Mouse (Mus musculus): ENCODE results near the gene 4921524J17Rik. TPM values are rescaled to one million over a fixed set of nuclear protein-coding genes. Genes with fewer than 3 reads are reported as not detected.

Gene 4921524J17Rik
- total RNA-seq, 2 experiments from 2014 or later: 23.1 to 24.9 TPM

DNA sequence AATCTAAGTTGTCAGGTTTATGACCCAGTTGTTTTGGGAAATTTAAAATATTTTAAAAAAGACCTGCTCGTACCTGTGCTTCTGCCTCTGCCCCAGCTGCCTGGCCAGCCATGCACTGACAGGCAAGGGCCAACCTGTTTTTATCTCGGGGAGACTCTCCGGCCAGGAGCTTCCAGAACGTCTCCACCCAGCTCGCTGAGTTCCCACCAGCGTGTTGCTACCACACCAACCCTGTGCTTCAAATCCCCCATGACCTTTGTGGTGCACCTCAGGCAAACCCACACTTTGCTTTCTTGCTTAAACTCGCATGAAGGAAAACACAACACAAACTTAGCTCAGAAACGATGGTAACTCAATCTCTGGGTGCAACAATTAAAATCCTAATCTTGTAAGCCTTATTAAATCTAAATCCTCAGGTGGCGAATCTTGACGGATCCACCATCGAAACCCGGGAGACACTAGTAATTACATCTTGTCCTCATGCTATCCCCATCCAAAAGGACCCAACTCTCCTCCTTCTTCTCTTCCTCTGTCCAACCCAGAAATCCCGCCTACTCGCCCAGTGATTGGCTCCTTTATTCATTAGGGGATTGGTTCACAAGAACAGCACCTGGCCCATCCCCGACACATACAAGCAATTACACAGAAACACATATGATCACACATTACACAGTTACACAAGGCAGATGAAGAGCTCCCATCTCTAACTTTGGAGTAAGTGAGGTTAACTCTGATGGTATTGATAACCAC lies 13.5 kb upstream of the 4921524J17Rik start:
- DNase-seq (ENCODE audit: low spot score in 2 of 2): no peak

DNA sequence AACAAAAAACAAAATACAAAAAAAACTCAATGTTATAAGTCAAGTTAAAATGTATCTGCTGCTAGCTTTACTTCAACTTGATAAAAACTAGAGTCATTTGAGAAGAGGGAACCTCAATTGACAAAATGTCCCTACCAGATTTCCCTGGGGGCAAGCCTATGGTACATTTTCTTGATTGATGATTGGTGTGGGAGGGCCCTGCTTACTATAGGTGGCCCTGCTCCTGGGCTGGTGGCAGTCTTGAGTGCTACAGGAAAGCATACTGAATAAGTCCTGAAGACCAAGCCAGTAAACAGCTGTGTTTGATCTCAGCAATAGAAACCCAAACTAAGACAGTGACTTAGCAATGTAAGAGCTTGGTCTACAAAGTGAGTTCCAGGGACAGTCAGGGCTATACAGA lies 11.5 kb upstream of the 4921524J17Rik start:
- DNase-seq (ENCODE audit: low spot score in 2 of 2): no peak

DNA sequence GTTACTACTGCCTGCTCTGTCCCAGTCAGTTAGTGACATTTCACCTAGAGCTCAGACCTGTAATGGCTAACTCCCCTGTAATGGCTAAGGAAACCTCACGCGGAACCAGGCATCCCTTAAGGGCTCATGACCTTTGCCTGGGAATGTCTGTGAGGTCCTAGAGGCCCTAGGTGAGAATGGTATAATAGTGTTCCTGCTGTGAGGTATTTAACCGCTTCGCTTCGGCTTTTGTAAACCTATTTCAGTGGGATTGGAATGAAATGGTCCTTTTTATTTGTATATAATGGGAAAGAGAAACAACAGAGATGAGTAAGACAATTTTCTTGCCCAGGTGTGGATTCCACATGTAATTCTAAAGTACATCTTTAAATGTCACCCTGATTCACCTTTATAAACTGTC lies 8.9 kb upstream of the 4921524J17Rik start:
- DNase-seq (ENCODE audit: low spot score in 2 of 2): no peak

DNA sequence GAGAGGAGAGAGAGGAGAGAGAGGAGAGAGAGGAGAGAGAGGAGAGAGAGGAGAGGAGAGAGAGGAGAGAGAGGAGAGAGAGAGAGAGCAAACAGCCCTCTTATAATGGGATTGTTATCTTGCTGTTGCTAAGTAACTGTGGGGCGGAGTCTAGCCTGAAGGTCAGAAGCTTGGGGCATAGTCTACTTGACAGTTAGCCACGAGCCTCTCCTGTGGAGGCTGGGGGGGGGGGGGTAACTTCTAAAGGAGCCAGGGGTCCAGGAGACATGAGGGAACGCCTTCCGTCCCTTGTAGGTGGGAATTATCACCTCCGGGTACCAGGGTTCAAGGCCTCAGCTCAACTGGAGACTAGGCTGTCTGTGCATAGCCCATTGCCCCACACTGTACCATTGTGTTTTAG lies 3.1 kb upstream of the 4921524J17Rik start:
- no peak for DNase-seq (ENCODE audit: low spot score in 2 of 2)

DNA sequence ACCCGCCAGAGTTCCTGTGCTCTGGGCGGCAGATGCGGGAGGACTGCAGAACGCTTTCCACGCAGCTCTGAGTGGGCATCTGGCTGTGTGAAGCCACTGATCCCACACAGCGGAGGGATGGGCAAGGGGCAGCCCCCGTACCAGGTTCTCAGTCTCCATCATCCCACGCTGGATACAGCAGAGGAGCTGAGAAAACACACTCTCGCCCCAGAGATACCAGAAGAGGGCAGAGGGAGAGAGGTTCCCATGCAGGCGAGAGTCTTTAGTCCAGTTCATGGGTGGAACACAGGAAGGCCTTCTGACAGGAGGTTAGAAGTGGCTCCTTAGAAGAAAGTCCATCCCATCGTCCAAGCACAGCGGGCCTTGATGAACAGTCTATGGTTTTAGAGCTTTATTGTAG lies 2.2 kb upstream of the 4921524J17Rik start:
- no peak for DNase-seq (ENCODE audit: low spot score in 2 of 2)

DNA sequence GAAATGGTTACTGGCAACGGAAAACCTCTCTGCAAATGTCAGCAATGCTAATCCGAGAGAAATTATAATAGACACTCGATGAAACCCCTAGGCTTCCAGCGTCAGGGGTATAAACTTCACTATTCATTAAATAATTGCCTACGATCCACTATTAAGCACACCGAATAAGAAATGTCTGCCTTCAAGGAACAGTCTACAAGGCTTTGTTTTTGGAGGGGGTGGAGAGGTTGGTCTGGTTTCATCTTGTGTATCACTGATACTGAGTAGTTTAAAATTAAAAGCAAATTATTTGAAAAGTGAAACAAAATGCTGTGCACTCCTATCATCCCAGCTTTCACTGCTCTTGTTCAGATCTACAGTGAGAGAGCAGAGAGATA lies 372 bp upstream of the 4921524J17Rik start:
- DNase-seq (ENCODE audit: low spot score in 2 of 2): no peak

DNA sequence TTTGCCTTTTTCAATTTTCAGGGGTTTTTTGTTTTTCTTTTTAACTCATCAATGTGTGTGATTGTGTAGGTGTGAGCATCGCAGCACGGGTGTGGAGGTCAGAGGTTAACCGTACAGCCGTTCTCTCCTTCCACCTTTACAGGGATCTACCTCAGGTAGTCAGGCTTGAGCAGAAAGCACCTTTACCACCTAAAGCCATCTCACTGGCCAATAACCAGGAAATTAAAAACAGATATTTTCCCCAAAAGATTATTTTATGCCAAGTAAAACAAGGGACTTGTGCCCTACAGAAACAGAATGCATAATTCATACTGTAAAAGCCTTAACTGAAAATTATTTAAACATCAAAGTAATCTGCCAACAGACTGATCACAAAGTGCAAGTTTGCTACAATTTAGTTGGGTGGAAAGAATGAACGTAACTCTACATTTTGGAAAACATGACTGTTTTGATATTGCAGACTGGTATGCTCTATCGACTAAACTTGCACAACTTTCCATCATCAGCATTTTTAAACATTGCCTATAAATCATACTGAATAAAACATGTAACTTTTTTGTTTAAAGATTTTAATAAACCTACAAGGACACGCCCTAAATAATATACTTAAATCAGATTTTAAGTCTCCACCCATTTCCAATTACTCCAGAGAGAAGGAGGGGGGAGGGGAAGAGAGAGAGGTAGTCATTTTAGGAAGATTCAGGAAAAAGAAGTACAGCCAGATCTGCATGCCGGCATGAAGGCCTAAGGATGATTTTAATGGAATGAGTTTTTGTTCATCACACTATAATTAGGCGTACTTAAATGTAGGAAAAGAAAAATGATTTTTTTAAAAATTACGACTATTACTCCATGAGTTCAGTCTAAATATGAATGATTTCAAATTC lies 1.1 kb downstream of the 4921524J17Rik start:
- no peak for DNase-seq (ENCODE audit: low spot score in 2 of 2)

DNA sequence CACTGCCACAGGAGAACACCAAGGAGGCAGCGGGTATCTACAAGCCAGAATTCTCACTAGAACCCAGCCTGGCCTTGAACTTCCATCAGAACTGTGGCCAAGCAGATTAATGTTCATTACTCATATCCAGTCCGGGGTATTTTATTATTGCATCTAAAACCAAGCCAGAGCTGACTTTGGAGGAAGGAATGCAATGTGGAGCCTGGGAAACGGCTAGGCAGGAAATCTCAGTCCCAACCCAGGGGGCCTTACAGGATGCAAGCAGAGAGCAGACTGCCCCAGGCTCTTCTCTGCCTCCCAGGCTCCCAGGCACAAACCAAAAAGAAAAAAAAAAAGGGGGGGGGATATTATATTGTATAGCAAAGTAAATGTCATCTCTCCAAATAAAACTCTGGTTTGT lies 1.8 kb downstream of the 4921524J17Rik start:
- DNase-seq (ENCODE audit: low spot score in 2 of 2): no peak

DNA sequence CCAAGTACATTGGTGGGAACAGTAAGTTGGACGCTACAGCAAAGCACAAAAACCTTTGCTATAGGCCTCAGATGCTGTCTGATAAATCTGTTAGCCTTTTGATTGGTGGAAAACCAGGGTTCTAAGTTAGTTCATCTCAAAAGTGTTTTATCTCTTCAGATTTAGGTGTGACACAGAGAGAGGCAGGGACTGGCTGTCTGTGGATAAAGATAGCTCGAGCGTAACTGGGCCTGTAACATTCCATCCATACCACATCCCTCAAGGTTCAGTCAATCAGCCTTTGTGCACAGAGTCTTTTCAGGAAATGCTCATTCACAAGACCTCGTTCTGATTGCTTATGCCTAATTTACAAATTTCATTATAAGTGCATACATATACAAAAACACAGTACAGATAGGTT lies 3.4 kb downstream of the 4921524J17Rik start:
- no peak for DNase-seq (ENCODE audit: low spot score in 2 of 2)

DNA sequence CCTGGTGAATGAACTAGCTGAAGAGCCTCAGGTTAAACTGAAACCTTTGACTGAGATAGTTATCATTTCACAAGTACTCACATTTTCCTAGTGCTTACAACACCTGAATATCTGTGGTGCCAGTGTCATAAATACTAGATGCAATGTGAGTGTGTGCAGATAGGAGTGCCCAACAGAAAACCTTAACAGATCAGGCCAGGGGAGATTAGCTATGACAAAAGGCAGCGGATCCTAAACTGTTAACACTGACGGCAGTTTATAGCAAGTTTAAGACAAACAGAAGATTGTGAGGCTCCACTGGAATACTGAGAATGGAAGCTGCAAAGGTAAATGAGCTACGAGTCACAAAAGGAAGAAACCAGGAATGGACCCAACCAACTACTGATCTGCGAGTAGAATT lies 5.6 kb downstream of the 4921524J17Rik start:
- no peak for DNase-seq (ENCODE audit: low spot score in 2 of 2)

DNA sequence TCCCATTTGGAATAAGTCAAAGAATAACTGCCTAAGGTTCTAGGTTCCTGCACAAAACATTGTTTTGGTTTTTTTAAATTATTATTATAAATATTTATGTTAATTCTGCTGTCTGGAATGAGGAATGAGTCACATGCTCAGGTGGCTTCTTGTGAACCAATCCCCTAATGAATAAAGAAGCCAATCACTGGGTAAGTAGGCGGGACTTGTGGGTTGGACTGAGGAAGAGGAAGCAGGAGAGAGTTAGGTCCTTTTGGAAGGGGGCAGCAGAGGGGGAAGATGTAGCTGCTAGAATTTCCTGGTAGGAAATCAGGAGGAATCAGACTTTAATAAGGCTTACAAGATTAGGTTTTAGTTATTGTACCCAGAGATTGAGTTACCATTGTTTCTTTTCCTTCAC lies 11.3 kb downstream of the 4921524J17Rik start:
- no peak for DNase-seq (ENCODE audit: low spot score in 2 of 2)

DNA sequence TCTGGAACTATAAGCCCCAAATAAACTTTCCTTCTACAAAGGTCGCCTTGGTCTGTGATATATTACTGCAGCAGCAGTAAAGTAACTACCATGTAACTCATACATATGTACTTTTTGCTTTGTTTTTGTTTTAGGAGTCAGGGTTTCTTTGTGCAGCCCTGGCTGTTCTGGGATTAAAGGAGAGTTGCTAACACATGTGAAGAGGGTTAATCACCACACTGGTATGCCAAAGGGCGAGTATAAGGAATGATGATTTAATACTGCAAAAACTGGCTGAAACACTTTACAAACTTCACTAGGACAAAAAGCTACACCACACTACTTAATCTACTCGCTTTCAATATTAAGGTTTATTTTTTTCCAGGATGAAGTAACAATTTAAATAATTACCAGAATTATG lies 24.1 kb downstream of the 4921524J17Rik start:
- no peak for DNase-seq (ENCODE audit: low spot score in 2 of 2)

DNA sequence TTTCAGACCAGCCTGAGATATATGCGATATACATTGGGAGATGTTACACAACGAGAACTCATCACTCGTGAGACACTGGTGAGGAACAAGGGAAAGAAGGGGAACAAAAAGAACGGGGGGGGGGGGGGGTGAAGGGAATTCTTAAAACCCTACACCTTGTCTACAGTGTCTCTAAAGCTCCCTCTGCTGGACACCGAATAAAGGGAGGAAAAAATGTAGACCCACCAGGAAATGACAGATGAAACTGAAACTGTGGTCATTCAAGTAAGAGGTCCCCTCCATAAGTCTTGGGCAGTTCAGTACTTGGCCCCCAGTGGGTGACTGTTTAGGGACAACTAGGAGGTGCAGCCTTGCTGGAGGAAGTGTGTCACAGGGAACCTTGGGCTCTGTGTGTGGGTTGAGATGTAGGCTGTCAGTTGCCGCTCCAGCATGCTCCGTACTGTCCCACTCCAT lies 24.6 kb downstream of the 4921524J17Rik start:
- peak in 1 of 2 experiments; percentile 19 for DNase-seq (ENCODE audit: low spot score in 2 of 2)

DNA sequence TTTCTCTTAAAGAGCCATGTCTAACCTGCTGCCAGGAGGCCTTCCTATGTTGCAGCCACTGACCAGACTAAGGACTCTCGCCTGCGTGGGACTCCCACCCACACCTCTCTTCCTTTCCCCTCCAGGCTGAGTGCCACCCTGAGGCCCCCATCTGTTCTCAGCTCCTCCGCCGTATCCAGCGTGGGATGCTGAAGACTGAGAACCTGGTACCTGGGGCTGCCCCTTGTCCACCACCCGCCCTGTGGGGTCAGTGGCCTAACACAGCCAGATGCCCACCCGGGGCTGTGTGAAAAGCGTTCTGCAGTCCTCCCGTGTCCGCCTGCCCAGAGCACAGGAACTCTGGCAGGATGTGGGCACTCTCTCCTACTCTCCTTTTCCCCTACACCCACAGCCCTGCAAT lies 26.7 kb downstream of the 4921524J17Rik start:
- DNase-seq (ENCODE audit: low spot score in 2 of 2): no peak

DNA sequence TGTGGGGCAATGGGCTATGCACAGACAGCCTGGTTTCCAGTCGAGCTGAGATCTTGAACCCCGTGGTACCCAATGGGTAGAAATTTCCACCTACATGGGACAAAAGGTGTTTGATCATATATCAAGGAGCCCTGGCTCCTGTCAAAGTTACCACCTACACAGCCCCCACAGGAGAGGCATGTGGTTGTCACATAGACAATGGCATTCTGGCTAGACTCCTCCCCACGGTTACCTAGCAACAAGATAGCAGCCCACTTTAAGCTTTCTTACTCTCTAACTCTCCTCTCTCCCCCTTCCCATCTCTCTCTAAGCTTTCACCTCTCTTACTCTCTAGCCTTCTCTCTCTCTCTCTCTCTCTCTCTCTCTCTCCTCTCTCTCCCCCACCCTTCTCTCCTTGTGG lies 27.2 kb downstream of the 4921524J17Rik start:
- DNase-seq (ENCODE audit: low spot score in 2 of 2): no peak

DNA sequence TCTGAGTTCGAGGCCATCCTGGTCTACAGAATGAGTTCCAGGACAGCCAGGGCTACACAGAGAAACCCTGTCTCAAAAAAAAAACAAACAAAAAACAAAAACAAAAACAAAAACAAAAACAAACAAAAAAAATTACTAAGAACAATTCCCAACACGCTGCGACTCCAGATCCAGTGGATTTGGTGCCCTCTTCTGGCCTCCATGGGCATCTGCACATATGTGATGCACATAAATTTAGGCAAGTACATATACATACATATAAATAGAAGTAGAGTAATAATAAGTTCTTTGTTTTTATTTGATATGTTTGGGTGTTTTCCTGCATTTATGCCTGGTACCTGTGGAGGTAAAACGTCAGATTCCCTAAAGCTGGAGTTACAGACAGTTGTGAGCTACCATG lies 34.1 kb downstream of the 4921524J17Rik start:
- no peak for DNase-seq (ENCODE audit: low spot score in 2 of 2)

DNA sequence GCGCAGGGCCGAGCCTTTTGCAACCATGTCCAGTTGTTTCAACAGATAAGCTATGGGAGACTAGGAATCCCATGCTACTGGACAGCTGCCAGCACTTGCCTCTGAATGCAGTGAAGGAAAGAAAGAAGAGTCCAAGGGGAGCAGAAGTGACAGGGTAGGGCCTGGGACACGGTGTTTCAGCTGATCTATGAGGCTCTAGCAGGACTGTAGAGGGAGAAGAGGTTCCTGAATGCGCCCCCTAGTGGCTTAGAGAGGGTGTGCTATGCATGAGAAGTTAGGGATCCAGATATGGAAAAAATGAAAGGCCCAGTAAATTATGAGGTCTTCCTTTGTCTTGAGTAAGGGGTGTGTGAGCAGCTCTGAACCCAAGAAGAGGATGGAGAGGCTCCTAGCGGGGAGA lies 35.1 kb downstream of the 4921524J17Rik start:
- DNase-seq (ENCODE audit: low spot score in 2 of 2): peak in 1 of 2 experiments; percentile 35

DNA sequence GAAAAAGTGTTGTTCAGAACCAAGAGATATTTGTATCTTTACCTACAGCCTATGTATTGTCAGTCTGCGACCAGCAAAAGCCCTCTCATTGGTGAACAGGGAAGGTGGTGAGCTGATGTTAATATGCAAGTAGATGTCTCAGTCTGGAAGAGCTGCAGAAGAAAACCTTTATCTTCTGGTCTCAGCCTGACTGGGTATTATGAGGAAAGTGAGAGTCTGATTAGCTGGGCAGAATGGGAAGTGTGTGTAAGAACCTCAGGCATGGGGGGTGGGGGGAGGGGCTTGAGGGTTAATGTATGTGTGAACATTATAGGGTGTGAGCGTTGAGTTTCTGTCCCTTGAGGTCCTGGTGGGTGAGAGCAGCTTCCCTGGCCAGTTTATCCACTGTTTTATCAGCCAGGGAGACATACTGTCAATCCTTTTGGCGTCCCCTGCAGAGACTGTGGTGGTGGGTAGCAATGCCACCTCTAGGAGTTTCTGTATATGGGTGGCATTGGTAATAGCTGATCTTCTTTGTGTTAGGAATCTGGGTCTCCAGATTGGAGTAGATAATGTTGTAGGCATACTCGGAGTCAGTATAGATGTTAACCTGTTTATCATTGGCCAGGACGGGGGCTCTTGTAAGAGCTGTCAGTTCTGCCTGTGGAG lies 36.1 kb downstream of the 4921524J17Rik start:
- no peak for DNase-seq (ENCODE audit: low spot score in 2 of 2)

DNA sequence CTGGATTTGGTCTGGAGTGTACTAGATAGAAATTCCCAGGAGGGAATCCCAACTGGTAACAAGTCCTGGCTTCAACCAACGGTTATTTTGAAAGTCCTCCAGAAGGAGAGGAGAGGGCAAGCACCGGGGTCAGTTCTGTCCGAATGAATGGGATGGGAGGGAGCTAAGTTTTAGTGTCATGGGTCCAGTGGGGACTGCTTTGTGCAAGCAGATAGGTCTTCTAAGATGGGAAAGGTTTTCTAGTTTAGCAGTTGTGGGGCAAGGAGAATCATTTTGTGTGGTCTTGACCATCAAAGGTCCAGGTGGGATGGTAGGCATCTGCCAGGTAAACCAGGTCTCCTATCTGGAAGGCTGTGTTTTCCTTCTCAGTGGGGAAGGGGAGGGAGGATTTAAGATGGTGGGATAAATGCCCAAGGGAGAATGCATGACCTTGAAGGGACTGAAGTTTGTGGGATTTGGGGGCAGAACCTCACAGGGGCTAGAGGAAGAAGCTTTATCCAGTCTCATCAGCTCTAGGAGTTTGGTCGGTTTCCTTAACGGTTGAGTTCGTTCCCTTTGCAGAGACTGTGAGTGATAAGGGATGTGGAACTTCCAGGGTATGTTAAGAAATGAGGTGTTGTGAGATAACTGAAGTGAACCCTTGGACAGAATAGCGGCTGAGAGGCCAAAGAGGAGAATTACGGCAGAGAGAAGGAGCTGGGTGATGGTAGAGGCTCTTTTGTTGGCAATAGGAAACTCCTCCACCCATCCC lies 36.8 kb downstream of the 4921524J17Rik start:
- no peak for DNase-seq (ENCODE audit: low spot score in 2 of 2)

DNA sequence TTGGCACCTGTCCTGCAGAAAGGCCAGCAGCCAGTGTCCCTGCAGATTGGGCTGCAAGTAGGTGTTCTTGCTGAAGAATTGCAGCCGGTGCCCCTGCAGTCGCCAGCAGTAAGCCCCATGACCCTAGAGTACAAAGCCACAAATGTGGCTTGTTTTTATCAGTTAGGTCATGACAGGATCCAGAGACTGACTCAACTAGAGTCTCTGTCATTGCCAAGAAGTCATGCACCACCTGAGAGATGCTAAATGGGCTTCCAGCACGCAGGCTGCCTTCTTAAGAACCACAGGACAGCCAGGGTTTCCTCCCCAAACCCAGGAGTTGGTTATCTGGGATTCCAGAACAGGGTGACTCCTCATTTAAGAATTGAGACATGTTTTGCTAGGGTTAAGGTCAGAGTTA lies 37.6 kb downstream of the 4921524J17Rik start:
- DNase-seq (ENCODE audit: low spot score in 2 of 2): no peak

DNA sequence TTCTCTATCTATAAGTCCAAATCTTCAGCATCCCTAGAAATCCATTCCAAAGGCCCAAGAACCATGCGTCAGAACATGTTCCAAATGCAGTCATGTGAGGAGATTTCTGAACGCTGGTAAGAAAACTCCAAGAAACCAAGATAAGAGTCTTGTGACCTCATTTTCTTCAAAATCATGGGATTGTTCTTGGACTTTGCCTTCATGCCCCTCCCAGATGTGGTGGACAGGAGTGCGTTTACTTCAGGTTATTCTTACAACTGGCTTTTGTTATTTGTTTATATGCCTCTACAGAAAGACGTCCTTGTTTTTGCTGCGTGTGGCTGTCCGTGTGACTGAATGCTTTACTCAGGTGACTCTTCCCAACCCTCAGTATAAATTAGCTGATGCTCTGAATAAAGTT lies 39.4 kb downstream of the 4921524J17Rik start:
- no peak for DNase-seq (ENCODE audit: low spot score in 2 of 2)

Measured in gastrocnemius, postnatal 4 days (tissue).